Mouse (Mus musculus): Measurements from ENCODE around the gene Pfdn6. TPM values are rescaled to one million over a fixed set of nuclear protein-coding genes. Genes with fewer than 3 reads are reported as not detected.

Pfdn6 gene
- polyA plus RNA-seq, 1 experiment = not detected

- peaks cover 2% of the 10 kb centered on the region for H3K4me1 ChIP-seq (ENCODE audit: control insufficient read depth, insufficient read depth, low read length)
- no peak overlapping the region for H3K4me3 ChIP-seq (ENCODE audit: insufficient read depth, low read depth, low read length)
- no peak overlapping the region for H3K27ac ChIP-seq (ENCODE audit: insufficient read depth, low read depth, low read length)
- 16% methylated on average over 1 of the region's 1 CpGs for WGBS
- no peak for TF ChIP-seq POLR2A (IDR thresholded peaks at IDR 0.05; ENCODE audit: insufficient read depth, low read depth, low read length)
- no peak for TF ChIP-seq CTCF (IDR thresholded peaks at IDR 0.05; ENCODE audit: insufficient read depth, low read depth, low read length)
These were observed 32.5 kb upstream of the Pfdn6 start for GRCm38 (mm10) chr17:33972691-33973090.

GRCm38 (mm10) chr17:33969394-33969793, 29.3 kb upstream of the Pfdn6 start:
- no peak for TF ChIP-seq POLR2A (IDR thresholded peaks at IDR 0.05; ENCODE audit: insufficient read depth, low read depth, low read length)
- no peak for TF ChIP-seq CTCF (IDR thresholded peaks at IDR 0.05; ENCODE audit: insufficient read depth, low read depth, low read length)
- Histone ChIP-seq H3K4me3 (ENCODE audit: insufficient read depth, low read depth, low read length) (no peak overlapping the region), H3K27ac (ENCODE audit: insufficient read depth, low read depth, low read length) (no peak overlapping the region), H3K4me1 (ENCODE audit: control insufficient read depth, insufficient read depth, low read length) (no peaks in the 10 kb centered on the region)
- WGBS = 73% methylated on average over 4 of the region's 4 CpGs

- no peak for TF ChIP-seq CTCF (IDR thresholded peaks at IDR 0.05; ENCODE audit: insufficient read depth, low read depth, low read length)
- no peak for TF ChIP-seq POLR2A (IDR thresholded peaks at IDR 0.05; ENCODE audit: insufficient read depth, low read depth, low read length)
- Histone ChIP-seq H3K4me3 (ENCODE audit: insufficient read depth, low read depth, low read length) (no peak overlapping the region), H3K27ac (ENCODE audit: insufficient read depth, low read depth, low read length) (no peak overlapping the region), H3K4me1 (ENCODE audit: control insufficient read depth, insufficient read depth, low read length) (no peaks in the 10 kb centered on the region)
- 32% methylated on average over 5 of the region's 5 CpGs for WGBS
These were observed 28.8 kb upstream of the Pfdn6 start for GRCm38 (mm10) chr17:33968927-33969326.

GRCm38 (mm10) chr17:33968489-33968888, 28.3 kb upstream of the Pfdn6 start:
- Histone ChIP-seq H3K27ac (ENCODE audit: insufficient read depth, low read depth, low read length) (no peak overlapping the region), H3K4me1 (ENCODE audit: control insufficient read depth, insufficient read depth, low read length) (no peaks in the 10 kb centered on the region), H3K4me3 (ENCODE audit: insufficient read depth, low read depth, low read length) (no peak overlapping the region)
- 4% methylated on average over 9 of the region's 9 CpGs for WGBS
- TF ChIP-seq CTCF (IDR thresholded peaks at IDR 0.05; ENCODE audit: insufficient read depth, low read depth, low read length) (peak; percentile 72), POLR2A (IDR thresholded peaks at IDR 0.05; ENCODE audit: insufficient read depth, low read depth, low read length) (no peak)

- WGBS = 90% methylated on average over 16 of the region's 16 CpGs
- H3K27ac ChIP-seq (ENCODE audit: insufficient read depth, low read depth, low read length) = no peak overlapping the region
- TF ChIP-seq POLR2A (IDR thresholded peaks at IDR 0.05; ENCODE audit: insufficient read depth, low read depth, low read length) = no peak
- TF ChIP-seq CTCF (IDR thresholded peaks at IDR 0.05; ENCODE audit: insufficient read depth, low read depth, low read length) = no peak
- no peak overlapping the region for H3K4me3 ChIP-seq (ENCODE audit: insufficient read depth, low read depth, low read length)
- H3K4me1 ChIP-seq (ENCODE audit: control insufficient read depth, insufficient read depth, low read length) = no peaks in the 10 kb centered on the region
These were observed 25.9 kb upstream of the Pfdn6 start for GRCm38 (mm10) chr17:33965846-33966550.

GRCm38 (mm10) chr17:33965082-33965845, 25.1 kb upstream of the Pfdn6 start:
- Histone ChIP-seq H3K27ac (ENCODE audit: insufficient read depth, low read depth, low read length) (no peak overlapping the region), H3K4me1 (ENCODE audit: control insufficient read depth, insufficient read depth, low read length) (no peaks in the 10 kb centered on the region), H3K4me3 (ENCODE audit: insufficient read depth, low read depth, low read length) (no peak overlapping the region)
- WGBS = 87% methylated on average over 17 of the region's 17 CpGs
- TF ChIP-seq POLR2A (IDR thresholded peaks at IDR 0.05; ENCODE audit: insufficient read depth, low read depth, low read length) = no peak
- no peak for TF ChIP-seq CTCF (IDR thresholded peaks at IDR 0.05; ENCODE audit: insufficient read depth, low read depth, low read length)

GRCm38 (mm10) chr17:33962876-33963275, 22.7 kb upstream of the Pfdn6 start:
- TF ChIP-seq POLR2A (IDR thresholded peaks at IDR 0.05; ENCODE audit: insufficient read depth, low read depth, low read length) (no peak), CTCF (IDR thresholded peaks at IDR 0.05; ENCODE audit: insufficient read depth, low read depth, low read length) (no peak)
- peaks cover under 1% of the 10 kb centered on the region; the same call in 1 of the 2 replicates for H3K4me1 ChIP-seq (ENCODE audit: control insufficient read depth, insufficient read depth, low read length)
- WGBS = 96% methylated on average over 7 of the region's 7 CpGs

GRCm38 (mm10) chr17:33959948-33960347, 19.8 kb upstream of the Pfdn6 start:
- Histone ChIP-seq H3K4me1 (ENCODE audit: control insufficient read depth, insufficient read depth, low read length) (peaks cover 4% of the 10 kb centered on the region), H3K27ac (ENCODE audit: insufficient read depth, low read depth, low read length) (no peak overlapping the region), H3K4me3 (ENCODE audit: insufficient read depth, low read depth, low read length) (no peak overlapping the region)
- TF ChIP-seq POLR2A (IDR thresholded peaks at IDR 0.05; ENCODE audit: insufficient read depth, low read depth, low read length) = no peak
- no peak for TF ChIP-seq CTCF (IDR thresholded peaks at IDR 0.05; ENCODE audit: insufficient read depth, low read depth, low read length)
- WGBS = 93% methylated on average over 15 of the region's 15 CpGs

More at GRCm38 (mm10) chr17:33962876-33963275, 22.7 kb upstream of the Pfdn6 start:
- Histone ChIP-seq H3K4me3 (ENCODE audit: insufficient read depth, low read depth, low read length) (no peak overlapping the region), H3K27ac (ENCODE audit: insufficient read depth, low read depth, low read length) (no peak overlapping the region)

- no peak for TF ChIP-seq POLR2A (IDR thresholded peaks at IDR 0.05; ENCODE audit: insufficient read depth, low read depth, low read length)
- no peak for TF ChIP-seq CTCF (IDR thresholded peaks at IDR 0.05; ENCODE audit: insufficient read depth, low read depth, low read length)
- peaks cover 11% of the 10 kb centered on the region for H3K4me1 ChIP-seq (ENCODE audit: control insufficient read depth, insufficient read depth, low read length)
- 94% methylated on average over 13 of the region's 13 CpGs for WGBS
- no peak overlapping the region for H3K27ac ChIP-seq (ENCODE audit: insufficient read depth, low read depth, low read length)
- H3K4me3 ChIP-seq (ENCODE audit: insufficient read depth, low read depth, low read length) = no peak overlapping the region
These were observed 19.0 kb upstream of the Pfdn6 start for GRCm38 (mm10) chr17:33959135-33959534.
